Comparison of ENCODE assay signal across 8 mouse cellular contexts in the genomic region with DNA sequence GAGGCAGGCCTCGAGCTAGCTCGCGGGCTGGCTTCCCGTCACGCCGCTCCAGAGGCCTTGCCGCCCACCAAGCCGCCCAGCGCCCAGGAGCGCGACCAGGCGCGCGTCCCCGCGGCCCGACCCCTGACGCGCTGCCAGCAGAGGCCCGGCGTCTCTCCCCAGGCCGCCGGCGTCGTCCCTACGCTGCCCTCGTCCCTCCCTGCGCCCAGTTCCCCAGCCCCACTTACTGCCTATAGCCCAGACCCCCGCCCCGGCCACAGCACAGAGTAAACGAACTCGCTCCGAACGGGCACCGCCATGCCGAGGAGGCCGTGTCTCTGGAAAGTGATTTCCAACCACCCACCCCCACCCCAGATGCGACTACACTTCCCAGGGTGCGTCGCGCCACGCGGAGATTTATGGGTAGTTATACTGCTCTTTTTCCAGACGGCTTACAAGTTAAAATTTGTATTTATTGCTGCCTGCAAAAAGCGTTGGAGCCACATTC. TPM values are rescaled to one million over a fixed set of nuclear protein-coding genes. Genes with fewer than 3 reads are reported as not detected.
DNase-seq lines count a peak whose midpoint lies in the region; ATAC-seq lines count a peak whose summit lies in the region.

A gene (minus strand): TSS at position 341 of the 487 bp plus-strand sequence.

- no peaks in the 10 kb centered on the region for H3K9me3 ChIP-seq in hindbrain, embryonic 11.5 days (ENCODE audit: control insufficient read depth, low read length)

- H3K9ac ChIP-seq in hindbrain, embryonic 11.5 days (ENCODE audit: low read depth, low read length) = peak within 1 kb of the TSS; percentile 78

- H3K27ac ChIP-seq in hindbrain, embryonic 11.5 days (ENCODE audit: low read depth, low read length) = peak within 1 kb of the TSS; percentile 84

- H3K4me3 ChIP-seq in hindbrain, embryonic 11.5 days (ENCODE audit: low read depth, low read length) = peak within 1 kb of the TSS; percentile 56

- H3K27me3 ChIP-seq in hindbrain, embryonic 11.5 days (ENCODE audit: control insufficient read depth, insufficient read depth, low read length) = no peaks in the 10 kb centered on the region

- WGBS in hindbrain, embryonic 11.5 days = under 1% methylated on average over 45 of the region's 45 CpGs

- H3K4me2 ChIP-seq in hindbrain, embryonic 11.5 days (replicated peaks; ENCODE audit: low read depth, low read length) = peak within 1 kb of the TSS; percentile 80

- peak; percentile 76 for DNase-seq in MN1 (ENCODE audit: low spot score)
- DNase-seq in cerebellum, adult 9-10 months = peak; percentile 64
- DNase-seq in frontal cortex, adult 2 months (ENCODE audit: extremely low spot score in 1 of 2, low spot score in 1 of 2) = peak; percentile 33 to 81
- peak; percentile 85 for DNase-seq in hindbrain, embryonic 11.5 days (ENCODE audit: low spot score)
- peak; percentile 76 to 86 for DNase-seq in layer of hippocampus, postnatal 10 days (ENCODE audit: low spot score in 2 of 2)
- peak; percentile 86 for DNase-seq in lung, postnatal 10 days
- peak; percentile 36 for DNase-seq in retina, adult 2 months (ENCODE audit: low read depth, low spot score)
- DNase-seq in thymus, postnatal 36 days = peak; percentile 77 to 80

- H3K36me3 ChIP-seq in hindbrain, embryonic 11.5 days (ENCODE audit: control insufficient read depth, insufficient read depth, low read length) = no peaks in the 10 kb centered on the region

- no peaks in the 10 kb centered on the region for H3K4me1 ChIP-seq in hindbrain, embryonic 11.5 days (replicated peaks; ENCODE audit: control insufficient read depth, insufficient read depth, low read length)

- ATAC-seq in hindbrain, embryonic 11.5 days (ENCODE audit: low FRiP score) = peak; percentile 94

RNA-seq across cellular contexts. Expression of the gene that starts here (rescaled TPM):
- 17.9 and 19.4 TPM in 2 replicates for polyA plus RNA-seq in frontal cortex, adult 2 months (2012; rRNA removed)
- polyA plus RNA-seq in hindbrain, embryonic 11.5 days (2014; fragmentation: Nextera tagmentation; extraction: Ambion mirVana) = 25.8 and 31.2 TPM in 2 replicates
- 10 to 100 TPM; 23.0 to 24.6 TPM for total RNA-seq in layer of hippocampus, postnatal 10 days (2021)

Comparison
In these comparisons a context has a peak if more than half of its experiments do, and no peak if none do; other contexts are left out.
1. Peak in every context shown above with its lines: DNase-seq, ATAC-seq, H3K4me3 ChIP-seq and H3K27ac ChIP-seq.
2. DNase-seq: peak in every context shown above with its lines; median percentile 86 in lung, postnatal 10 days; 85 in hindbrain, embryonic 11.5 days; 81 in layer of hippocampus, postnatal 10 days; 78 in thymus, postnatal 36 days; 76 in MN1; 64 in cerebellum, adult 9-10 months; 57 in frontal cortex, adult 2 months; 36 in retina, adult 2 months.